Mouse (Mus musculus) c-Kit-negative CD71-positive TER-119-positive erythroid progenitor cells, embryonic 14.5 days (primary cell): ENCODE data around the gene Pxmp2.

Source experiments
- DNase-seq: peaks from one replicate; pipeline ENCODE4 v3.0.0-alpha.2; 2013; ENCODE audit warnings: low read depth, low spot score

Gene Pxmp2

DNA sequence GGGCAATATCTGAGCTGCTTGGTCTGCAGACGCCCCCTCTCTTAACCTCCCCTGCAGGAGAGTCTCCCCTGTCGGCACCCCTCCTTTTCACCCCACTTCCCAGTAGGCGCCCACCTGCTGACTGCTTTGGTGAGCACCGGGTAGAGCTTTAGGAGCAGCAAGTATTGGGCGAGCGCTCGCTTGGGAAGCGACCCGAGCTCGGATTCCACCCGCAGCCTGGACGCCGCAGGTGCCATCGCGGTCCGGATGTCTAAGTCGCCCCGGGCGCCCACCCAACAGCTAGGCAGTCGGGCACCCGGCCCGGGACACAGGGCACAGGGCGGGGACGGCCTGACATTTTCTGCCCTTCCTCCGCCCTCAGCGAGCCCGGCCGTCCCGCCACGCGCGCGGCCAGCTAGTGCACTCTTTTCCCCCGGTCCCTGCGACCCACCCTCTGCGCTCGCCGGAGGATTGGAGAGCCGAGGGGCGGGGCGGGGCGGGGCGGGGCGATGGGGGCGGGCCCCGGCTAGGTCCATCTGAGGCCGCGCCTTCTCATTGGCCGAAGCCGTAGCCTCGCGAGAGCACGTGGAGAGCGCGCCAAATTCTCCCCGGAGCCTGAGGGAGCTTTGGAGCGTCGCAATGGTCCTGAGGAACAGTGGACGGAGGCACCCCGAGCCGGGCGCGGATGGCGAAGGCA, at the start of gene Pxmp2, which contains the start of gene Pole:
Gene Pxmp2 (minus strand): TSS at position 417 of the 676 bp plus-strand sequence.
Gene Pole (plus strand): TSS at position 537 of the 676 bp plus-strand sequence.
- peak; percentile 85 for DNase-seq

DNA sequence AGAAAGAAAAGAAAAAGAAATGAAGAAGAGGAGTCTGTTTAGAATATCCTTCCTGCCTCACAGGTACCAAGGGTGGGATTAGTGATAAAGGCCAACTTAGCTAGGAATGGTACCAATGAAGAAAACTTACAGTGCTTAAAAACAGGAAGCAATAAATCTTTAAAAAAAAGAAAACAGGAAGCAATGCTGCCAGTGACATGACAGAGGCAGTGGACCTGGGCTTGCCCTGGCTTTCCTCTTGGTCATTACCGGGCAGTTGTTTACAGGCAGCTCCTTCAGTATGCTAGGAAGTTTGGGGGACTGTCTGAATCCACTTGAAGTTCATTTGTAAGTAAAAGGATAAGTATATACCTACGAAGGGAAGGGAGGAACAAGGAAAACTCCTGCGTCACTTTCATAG, 44.5 kb upstream of the Pxmp2 start:
- no peak for DNase-seq

DNA sequence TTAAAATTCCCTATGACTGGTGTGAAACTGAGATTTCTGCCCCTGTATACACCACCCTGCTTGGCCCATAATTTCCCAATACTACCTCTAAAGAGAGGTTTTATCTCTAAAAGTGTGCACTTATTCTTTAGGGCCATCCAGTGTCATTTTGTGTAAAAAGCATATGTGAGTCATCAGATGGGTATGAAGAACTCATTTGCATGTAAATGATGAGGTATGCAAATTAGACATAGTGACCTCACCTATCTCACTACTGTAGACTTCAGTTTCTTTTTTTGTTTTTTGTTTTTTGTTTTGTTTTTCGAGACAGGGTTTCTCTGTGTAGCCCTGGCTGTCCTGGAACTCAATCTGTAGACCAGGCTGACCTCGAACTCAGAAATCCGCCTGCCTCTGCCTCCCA, 27.1 kb upstream of the Pxmp2 start:
- DNase-seq: no peak

DNA sequence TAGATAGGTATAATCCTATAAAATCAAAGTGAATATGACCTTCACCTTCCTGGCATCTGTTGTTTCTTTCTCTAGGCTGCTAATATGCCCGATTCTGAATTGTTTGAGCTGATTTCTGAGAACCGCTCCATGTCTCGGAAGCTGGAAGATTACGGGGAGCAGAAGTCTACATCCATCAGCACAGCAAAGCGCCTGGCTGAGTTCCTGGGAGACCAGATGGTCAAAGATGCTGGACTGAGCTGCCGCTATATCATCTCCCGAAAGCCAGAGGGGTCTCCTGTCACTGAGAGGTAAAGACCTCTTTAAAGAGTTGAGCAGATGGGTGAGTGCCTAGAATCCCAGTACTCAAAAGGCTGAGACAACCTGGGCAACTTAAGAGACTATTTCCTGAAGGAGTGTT, 22.9 kb upstream of the Pxmp2 start:
- no peak for DNase-seq

DNA sequence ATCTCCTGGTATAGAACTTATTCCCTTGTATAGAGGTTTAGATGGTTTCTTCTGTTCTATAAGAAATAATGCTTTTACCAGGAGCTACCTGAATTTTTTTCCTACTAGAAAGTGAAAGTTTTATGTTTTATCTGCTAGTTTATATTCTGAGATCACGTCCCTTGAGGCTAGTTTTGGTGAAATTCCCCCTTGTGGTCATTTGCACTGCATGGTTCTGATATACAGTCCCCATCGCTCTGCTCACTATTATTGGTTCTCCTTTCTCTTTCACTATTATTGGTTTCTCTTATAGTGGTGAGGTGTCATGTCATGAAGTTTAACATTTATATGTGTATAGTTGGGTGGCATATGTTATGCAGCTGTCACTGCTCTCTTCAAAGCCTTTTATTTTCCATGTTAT, 14.6 kb upstream of the Pxmp2 start:
- DNase-seq: no peak

DNA sequence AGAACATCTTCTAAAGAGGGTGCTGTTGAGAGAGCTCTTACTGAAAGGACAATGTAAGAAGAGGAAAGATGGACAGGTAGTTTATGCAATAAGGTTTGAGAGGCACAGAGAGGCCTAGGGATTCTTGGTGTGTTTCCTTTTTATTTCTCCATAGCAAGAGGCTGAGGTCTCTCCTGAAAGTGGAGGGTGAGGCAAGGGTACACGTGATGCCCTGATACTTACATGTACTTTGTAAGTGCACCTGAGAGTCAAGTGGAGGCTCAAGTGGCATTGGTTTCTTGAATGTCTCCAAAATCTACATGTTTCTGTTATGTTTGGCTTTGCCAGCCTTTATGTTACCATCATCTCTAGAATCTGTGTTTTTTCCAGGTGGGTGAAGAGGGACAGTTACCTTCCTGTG, 10.7 kb upstream of the Pxmp2 start:
- no peak for DNase-seq

DNA sequence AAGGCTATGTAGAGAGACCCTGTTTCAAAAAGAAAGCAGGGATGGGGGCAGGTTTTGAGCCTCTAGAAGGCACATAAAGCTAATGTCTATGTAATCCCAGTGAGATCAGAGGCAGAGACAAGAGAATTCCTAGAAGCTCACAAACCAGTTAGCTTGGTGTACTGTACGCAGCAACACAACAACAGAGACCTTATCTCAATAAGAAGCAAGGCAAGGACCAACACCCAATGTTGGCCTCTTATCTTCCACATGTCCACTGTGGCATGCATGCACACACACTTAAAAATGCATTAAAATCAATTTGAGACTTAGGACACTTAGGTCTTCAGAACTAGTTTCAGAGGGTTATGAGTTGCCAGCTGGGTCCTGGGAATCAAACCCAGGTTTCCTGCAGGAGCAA, 5.7 kb upstream of the Pxmp2 start:
- no peak for DNase-seq

DNA sequence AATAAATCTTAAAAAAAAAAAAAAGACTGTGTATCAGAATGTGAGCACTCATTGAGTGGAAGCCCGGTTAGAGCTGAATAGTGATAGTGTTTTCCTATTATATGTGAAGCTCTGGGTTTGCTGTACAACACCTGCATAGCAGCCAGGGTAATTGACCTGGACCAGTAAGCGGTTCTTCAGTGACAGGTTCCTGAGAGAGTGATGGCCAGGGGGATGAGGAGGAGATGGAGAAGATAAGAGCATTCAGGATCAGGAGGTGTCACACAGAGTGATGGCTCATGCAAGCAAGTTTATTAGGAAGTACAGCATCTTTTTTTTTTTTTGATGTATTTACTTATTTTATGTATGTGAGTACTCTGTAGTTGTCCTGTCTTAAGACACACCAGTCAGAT, 1.1 kb upstream of the Pxmp2 start:
- no peak for DNase-seq

DNA sequence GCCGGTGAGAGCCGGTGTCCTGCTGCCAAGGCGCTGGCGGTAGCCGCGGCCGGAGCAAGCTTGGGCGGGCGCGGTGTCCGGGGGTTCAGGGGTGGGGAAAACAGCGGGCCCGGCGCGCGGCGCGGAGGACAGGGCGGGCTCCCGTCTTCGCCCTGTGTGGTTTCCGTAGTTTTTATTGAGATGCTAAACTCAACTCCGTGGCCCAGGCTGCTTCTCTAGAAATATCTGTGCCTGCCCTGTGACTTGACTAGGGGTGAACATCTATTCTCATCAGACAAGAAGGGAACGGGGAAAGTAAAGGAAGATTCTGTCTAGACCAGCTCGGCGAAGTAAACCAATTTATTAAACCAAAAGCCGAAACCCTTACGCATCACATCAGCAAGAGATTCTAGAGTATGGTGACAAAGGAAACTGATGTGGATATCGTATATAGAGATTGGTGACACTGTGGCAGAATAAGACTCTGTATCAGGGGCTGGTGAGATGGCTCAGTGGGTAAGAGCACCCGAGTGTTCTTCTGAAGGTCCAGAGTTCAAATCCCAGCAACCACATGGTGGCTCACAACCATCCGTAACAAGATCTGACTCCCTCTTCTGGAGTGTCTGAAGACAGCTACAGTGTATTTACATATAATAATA, 579 bp upstream of the Pxmp2 start:
- no peak for DNase-seq

DNA sequence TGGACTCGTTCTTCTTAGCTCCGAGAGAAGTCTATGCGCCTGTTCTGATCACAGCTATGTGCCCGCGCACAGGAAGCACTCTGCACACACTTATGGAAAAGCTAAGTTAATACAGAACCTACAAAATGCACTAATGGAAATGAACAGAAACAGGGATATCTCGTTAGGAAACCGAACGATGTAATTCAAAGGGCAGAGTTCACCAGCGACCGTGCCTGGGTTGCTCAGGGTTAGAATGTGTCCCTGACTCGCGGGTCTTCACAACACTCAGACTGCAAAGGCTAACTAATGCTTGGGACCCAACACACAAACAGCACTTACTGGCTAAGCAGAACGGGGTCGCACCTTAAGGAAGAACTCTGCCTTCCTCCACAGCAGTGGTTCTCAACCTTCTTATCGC, 830 bp downstream of the Pxmp2 start:
- no peak for DNase-seq

DNA sequence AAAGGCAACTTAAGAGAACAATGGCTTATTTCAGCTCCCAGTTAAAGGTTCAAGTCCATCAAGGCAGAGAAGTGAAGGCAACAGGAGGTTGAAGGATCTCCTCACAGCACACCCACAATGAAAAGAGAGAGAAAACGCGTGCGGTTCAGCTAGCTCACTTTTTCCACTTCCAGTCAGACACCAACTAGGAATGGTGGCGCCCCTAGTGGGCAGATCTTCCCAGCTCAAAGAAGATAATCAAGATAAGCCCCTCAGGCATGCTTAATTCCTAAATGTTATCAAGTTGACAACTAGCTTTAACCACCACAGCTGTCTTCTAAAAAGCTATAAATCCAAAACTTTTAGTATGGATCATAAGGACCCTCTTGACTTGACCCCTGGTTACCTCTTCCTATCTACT, 1.4 kb downstream of the Pxmp2 start:
- peak; percentile 65 for DNase-seq

DNA sequence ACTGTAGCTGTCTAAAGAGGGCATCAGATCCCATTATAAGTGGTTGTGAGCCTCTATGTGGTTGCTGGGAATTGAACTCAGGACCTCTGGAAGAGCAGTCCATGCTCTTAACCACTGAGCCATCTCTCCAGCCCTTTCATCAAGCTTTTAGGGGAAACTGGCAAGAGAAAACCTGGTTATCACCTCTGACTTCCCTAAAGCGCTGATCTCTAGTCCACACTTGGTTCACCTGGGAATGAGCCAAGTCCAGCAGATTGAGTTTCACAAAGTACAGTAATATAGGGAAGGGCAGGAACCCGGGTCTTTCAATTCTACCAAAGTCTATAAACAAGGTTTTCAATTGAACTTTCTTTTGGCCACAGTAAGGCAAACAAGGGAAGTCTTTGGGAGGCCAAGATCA, 4.0 kb downstream of the Pxmp2 start:
- no peak for DNase-seq

DNA sequence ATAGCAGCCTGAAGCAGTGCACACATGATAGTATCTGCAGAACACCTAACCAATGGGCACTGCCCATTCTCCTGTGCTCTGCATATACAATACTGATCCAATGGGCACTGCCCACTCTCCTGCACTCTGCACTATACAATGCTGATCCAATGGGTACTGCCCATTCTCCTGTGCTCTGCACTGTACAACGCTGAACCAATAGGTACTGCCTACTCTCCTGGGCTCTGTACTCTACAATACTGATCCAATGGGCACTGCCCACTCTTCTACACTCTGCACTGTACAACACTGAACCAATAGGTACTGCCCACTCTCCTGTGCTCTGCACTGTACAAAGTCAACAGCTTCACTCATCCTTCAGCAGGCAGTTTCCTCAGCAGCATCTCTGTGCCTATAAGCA, 9.1 kb downstream of the Pxmp2 start:
- no peak for DNase-seq

DNA sequence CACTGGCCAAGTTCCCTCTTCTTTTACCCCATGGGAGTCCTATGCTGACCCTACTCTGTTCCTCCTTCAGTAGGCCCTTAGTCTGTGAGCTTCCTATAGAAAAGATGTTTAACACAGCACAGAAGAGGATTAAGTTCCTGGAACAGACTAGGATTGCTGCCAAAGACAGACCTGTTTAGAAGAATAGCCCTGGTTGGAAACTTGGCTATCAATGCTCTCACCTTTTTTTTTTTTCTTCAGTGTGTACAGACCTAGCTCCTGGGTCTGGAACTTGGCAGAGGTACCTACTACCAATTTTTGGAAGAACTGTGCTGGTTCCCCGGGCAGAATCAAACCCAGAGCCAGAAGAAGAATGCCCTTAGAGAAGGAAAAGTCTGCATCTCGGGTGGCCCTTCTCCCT, 9.6 kb downstream of the Pxmp2 start:
- DNase-seq: no peak

DNA sequence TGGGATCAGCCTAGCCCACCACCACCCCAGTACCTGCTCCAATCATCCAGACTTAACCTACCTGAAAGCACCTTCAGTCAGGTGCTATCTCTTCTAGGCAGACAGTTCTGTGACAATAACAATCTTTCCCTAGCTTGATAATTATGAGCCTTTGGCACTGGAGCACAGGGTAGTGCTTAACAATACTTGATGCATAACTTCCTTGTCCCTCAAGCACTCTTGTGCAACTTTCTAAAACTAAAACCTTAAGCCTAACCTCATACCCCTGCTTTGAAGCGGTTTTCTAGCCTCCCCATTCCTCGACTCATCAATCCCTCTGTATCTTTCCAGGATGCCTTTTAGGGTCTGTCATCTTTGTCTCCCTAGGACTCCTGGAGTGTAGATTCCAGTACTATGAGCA, 11.1 kb downstream of the Pxmp2 start:
- no peak for DNase-seq

DNA sequence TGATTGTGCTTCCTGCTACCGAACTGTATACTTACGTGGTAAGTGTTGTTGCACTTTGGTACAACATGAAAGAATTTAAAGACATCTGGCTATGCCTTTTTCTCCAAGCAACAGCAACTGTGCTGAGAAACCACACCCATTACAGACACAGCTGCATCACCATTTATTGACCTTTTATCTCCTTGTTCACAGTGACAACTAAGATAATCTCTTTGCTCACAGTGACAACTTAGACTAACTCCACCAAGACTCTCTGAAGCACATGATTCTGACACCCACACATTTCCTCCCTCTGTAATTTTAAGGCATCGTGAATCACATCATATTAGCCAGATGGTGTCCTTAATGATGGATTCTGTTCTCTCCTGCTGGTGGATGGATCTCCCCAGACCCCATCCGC, 11.8 kb downstream of the Pxmp2 start:
- no peak for DNase-seq

DNA sequence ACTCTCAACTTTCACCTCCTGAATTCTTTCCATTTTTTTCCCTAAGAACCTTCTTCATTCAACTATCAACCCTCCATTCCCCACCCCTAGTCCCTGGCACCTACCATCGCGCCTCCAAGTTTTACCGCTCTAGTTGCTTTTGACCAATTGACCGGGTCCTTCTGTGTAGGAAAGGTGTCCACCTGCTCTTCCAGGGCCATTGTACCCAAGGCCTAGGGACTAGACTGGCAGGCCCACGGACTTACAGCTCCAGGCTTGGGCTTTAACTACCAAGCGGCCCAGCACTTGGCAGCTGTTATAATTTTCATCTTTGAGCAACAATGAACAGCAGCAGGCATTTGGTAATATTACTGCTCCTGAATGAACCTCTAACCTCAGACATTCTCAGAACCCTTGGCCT, 15.7 kb downstream of the Pxmp2 start:
- DNase-seq: no peak

DNA sequence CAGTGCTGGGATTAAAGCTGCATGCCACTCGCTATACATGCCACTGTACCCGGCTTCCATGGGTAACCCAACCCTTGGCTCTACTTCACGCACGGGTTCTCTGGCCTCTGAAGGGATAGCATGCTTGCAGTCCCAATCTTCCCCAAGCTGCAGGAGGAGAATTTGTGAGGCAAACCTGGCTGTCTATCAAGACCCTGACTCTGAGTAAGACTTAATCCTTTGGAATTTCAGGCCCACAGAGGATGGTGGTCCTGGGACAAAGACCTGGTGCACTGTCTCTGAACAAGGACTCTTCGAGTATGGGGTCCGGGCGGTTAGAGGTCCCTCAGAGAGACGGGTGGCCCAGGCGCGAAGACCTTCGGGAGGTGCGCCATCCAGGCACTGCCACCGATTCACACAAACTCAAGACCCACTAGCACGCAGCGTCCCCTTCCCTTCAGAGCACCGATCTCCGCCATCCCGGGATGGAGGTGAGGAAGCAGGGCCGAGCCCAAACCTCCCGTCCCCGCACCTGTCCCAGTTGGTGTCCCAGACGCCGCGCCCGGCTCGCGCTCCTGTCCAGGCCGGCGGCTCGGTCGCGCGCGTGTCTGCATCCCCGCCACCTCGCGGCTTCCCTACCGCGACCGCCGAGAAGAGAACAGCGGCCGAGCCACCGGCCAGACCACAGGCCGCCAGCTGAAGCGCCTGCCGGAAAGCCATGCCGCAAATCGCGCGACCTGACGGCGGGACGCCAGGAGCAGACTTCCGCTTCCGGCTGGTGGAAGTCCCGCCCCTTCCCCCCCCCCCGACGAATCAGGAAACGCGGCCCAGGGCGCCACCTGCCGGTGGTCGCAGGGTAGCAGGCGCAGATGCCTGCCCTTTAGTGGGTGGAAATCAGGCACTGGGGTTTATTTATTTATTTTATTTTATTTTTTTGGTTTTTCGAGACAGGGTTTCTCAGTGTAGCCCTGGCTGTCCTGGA, 16.6 kb downstream of the Pxmp2 start, which contains the start of gene Pgam5:
Gene Pgam5 (minus strand): TSS at position 773 of the 961 bp plus-strand sequence.
- DNase-seq: peak; percentile 82

DNA sequence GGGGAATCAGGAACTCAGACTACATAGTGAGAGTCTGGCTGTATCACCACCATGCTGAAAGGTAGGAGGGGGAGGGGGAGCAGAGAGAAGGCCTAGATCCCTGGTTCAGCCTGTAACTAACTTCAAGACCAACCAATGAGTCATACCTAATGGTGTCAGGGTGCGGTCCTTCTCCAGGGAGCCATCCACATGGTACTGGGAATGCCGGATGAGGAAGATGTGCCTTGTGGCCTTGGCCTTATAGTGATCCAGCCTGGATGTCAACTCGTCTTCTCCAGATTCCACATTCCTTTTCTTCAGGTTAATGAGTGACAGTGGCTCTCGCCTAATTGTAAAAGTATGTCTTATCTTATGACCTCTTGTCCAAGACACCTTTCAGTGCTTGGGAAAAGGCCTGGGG, 19.0 kb downstream of the Pxmp2 start:
- no peak for DNase-seq

DNA sequence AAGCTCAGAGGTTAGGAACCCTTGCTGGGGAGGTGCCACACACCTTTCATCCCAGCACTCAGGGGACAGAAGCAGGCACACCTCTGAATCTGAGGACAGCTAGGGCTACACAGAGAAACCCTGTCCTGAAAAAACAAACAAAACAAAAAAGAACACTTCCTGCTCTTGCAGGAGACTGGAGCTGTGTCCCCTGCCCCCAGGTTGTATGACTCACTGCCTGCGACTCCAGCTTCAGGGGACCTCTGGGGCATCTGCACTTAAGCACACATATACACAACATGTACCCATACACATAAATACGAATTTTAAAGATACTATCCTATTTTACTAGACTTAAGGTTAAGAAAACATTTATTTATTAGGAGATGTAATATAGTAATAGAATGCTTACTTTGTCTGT, 41.9 kb downstream of the Pxmp2 start:
- DNase-seq: no peak

DNA sequence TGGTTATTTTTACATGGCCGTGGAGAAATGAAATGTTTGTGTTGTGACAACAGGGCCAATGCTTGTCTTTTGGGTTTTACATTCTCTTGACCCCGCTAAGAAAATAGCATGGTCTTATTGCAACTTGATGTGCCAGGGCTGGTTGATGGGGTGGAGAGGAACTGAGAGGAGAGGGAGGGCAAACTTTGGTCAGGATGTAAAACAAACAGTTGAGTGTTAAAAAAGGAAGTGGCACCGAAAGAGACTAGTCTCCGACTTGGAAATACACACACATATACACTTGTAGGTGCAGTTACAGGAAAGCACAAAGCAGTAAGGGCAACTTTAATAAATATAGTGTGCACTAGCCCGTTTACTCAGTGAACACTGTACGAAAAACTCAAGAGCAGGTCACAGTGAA, 53.6 kb downstream of the Pxmp2 start:
- DNase-seq: no peak

DNA sequence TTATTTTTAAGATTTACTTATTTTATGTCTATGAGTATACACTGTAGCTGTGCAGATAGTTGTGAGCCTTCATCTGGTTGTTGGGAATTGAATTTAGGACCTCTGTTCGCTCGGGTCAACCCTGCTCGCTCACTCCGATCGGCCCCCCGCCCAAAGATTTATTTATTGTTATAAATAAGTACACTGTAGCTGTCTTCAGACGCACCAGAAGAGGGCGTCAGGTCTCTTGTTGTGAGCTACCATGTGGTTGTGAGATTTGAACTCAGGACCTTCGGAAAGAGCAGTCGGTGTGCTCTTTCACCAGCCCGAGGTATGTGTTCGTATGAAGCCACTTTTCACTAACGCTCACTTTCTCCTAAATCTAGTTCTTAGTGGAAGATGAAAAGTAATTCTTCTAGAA, 54.3 kb downstream of the Pxmp2 start:
- DNase-seq: peak; percentile 22
